Mouse (Mus musculus) midbrain, embryonic 10.5 days (tissue): ENCODE measurements around the gene Mcts2. TPM values are rescaled to one million over a fixed set of nuclear protein-coding genes. Genes with fewer than 3 reads are reported as not detected.
A peak's percentile ranks its signal among the peaks of the same experiment; 100 is the strongest.

Experiments
- DNase-seq: peaks from one replicate; pipeline ENCODE4 v3.0.0-alpha.2; 2017; ENCODE audit warnings: low spot score
- H3K27ac ChIP-seq: fragments of 300-500 bp; sonication (generic); replicated peaks from 2 replicates; pipeline ENCODE4 v1.5.1; 2016; ENCODE audit warnings: mild to moderate bottlenecking
- H3K27me3 ChIP-seq: fragments of 300-500 bp; sonication (generic); 2 replicates; pipeline ENCODE4 v1.6.1; 2016; ENCODE audit warnings: low read depth, mild to moderate bottlenecking; ENCODE audit not compliant: poor library complexity, severe bottlenecking
- H3K36me3 ChIP-seq: fragments of 300-500 bp; sonication (generic); 2 replicates; pipeline ENCODE4 v1.6.1; 2016; ENCODE audit warnings: mild to moderate bottlenecking, moderate library complexity
- H3K4me1 ChIP-seq: fragments of 300-500 bp; sonication (generic); 2 replicates; pipeline ENCODE4 v1.6.1; 2016
- H3K4me3 ChIP-seq: fragments of 300-500 bp; sonication (generic); 2 replicates; pipeline ENCODE4 v1.5.1; 2016; ENCODE audit warnings: mild to moderate bottlenecking, moderate library complexity
- H3K9me3 ChIP-seq: fragments of 300-500 bp; sonication (generic); replicated peaks from 2 replicates; pipeline ENCODE4 v1.6.1; 2016; ENCODE audit warnings: mild to moderate bottlenecking
- WGBS: fragments of 180-500 bp; shearing (Covaris S2); methylation state at CpG from one replicate; pipeline ENCODE4 v1.1.7; 2016; 5-methylcytosine and 5-hydroxymethylcytosine counted together
- polyA plus RNA-seq: library from polyadenylated mRNA; unstranded; fragments of >200 nt; fragmentation: Nextera tagmentation; extraction: Ambion mirVana; gene quantifications from 2 replicates; pipeline ENCODE4 v1.2.1, GENCODE M21; 2016

Mcts2 gene
- polyA plus RNA-seq, 1 experiment from 2014 or later: 42.9 TPM

DNA sequence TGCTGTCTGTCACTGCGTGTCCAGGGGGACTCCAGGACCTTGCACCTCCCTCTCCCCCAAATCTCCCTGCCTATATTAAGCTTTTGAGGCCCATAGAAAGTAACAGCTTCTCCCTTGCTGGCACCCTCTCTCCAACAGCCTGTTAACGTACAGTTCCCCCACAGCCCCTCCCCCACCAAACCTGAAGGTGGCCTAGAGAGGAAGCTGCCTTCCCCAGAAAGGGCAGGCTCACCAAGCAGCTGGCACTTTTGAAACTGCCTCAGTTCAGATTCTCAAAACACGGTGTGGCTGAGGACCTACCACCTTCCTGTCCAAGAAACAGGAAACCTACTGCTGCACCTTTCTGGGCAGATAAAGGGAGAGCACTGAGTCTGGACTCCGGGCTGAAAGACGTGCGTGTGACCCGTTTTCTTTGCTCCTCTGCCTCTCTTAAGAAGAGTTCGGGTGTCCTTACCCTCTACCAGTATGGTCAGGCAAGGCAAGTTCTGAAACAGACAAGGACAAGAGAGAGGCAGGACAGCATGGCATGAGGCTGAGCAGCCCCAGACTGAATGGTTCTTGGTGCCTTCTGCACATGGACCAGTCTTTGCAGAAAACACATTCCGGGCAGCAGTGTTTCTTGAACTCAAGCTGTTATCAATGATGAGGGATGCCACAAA is 15.7 kb upstream of the Mcts2 start:
- Histone ChIP-seq H3K36me3 (peaks cover 49% of the 10 kb centered on the region), H3K4me3 (peak overlapping the region; percentile 99), H3K4me1 (peaks cover 37% of the 10 kb centered on the region), H3K27me3 (no peaks in the 10 kb centered on the region), H3K9me3 (no peaks in the 10 kb centered on the region), H3K27ac (peak overlapping the region; percentile 98)
- 66% methylated on average over 9 of the region's 9 CpGs for WGBS
- DNase-seq: no peak

DNA sequence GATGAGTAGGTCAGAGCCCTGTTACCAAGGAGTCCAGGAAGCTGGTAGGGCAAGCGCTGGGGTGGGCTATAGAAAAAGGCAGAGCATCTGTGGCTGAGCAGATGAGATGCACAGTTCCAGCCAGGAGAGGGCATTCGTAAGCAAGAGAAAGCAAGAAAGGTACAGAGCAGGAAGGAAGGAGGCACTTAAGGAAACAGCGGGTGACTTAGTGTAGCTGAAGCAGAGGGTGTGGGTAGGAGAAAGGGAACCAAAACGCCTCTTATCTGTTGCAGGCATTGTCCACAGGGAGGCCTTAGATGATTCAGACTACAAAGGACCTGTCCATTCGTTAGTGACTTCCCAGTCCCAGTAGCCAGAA is 15.2 kb upstream of the Mcts2 start:
- WGBS: 56% methylated on average over 5 of the region's 5 CpGs
- H3K27ac ChIP-seq: peak overlapping the region; percentile 98
- H3K36me3 ChIP-seq: peaks cover 54% of the 10 kb centered on the region
- no peaks in the 10 kb centered on the region for H3K27me3 ChIP-seq
- DNase-seq: peak; percentile 35
- peaks cover 37% of the 10 kb centered on the region for H3K4me1 ChIP-seq
- no peaks in the 10 kb centered on the region for H3K9me3 ChIP-seq
- H3K4me3 ChIP-seq: peak overlapping the region; percentile 99

DNA sequence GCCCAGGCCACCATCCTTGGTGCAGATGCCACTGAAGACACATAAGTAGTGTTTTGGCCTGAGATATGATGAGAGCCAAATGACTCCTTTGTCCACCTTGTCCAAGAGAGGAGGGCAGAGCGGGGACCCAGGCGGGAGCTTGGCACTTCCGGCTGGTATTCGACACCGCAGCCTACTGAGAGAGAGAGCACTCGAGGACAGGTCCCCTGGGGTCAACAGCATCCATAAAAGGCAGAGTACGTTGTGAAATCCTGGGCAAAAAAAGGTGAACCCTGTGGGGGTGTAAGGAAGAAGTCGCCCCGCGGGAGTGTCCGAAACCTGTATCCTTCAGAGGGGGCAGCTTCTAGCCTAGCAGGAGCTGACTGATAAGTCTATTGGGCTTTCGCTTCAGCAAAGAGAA is 14.7 kb upstream of the Mcts2 start:
- no peaks in the 10 kb centered on the region for H3K9me3 ChIP-seq
- DNase-seq: no peak
- H3K36me3 ChIP-seq: peaks cover 60% of the 10 kb centered on the region
- 93% methylated on average over 12 of the region's 12 CpGs for WGBS
- H3K4me3 ChIP-seq: peak overlapping the region; percentile 99; the same call in 1 of the 2 replicates
- peak overlapping the region; percentile 98; the same call in 1 of the 2 replicates for H3K27ac ChIP-seq
- H3K27me3 ChIP-seq: no peaks in the 10 kb centered on the region
- H3K4me1 ChIP-seq: peaks cover 37% of the 10 kb centered on the region

GRCm38 (mm10) chr2:152674148-152674547 is 12.7 kb upstream of the Mcts2 start:
- H3K27me3 ChIP-seq: no peaks in the 10 kb centered on the region
- WGBS: 92% methylated on average over 11 of the region's 11 CpGs

GRCm38 (mm10) chr2:152675252-152675791 is 11.5 kb upstream of the Mcts2 start:
- DNase-seq: no peak
- Histone ChIP-seq H3K27ac (no peak overlapping the region), H3K36me3 (peaks cover 91% of the 10 kb centered on the region), H3K4me3 (no peak overlapping the region), H3K27me3 (no peaks in the 10 kb centered on the region), H3K4me1 (peaks cover 29% of the 10 kb centered on the region), H3K9me3 (no peaks in the 10 kb centered on the region)
- 93% methylated on average over 13 of the region's 13 CpGs for WGBS

More at GRCm38 (mm10) chr2:152674148-152674547, 12.7 kb upstream of the Mcts2 start:
- Histone ChIP-seq H3K27ac (no peak overlapping the region), H3K4me1 (peaks cover 37% of the 10 kb centered on the region), H3K36me3 (peaks cover 79% of the 10 kb centered on the region), H3K9me3 (no peaks in the 10 kb centered on the region), H3K4me3 (no peak overlapping the region)
- no peak for DNase-seq

GRCm38 (mm10) chr2:152678302-152678701 is 8.5 kb upstream of the Mcts2 start:
- H3K36me3 ChIP-seq: peaks cover 96% of the 10 kb centered on the region

DNA sequence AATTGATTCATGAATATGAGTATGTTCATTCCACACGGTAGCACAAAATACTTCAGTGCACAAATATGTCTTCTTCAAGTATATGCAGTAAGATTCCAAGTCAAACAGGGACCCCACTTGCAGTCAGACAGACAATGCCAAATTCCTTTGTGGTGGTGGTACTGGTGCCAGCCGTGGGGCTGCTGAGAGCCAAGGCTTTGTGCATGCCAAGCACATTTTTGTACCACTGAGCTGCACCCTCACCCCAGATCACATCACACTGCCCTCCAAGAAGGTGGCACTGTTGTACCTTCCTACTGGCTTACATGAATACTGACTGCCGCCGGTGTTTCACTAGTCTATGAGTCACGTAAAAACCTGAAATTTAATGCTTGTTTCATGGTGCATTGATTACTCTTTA is 7.9 kb upstream of the Mcts2 start:
- H3K36me3 ChIP-seq: peaks cover 100% of the 10 kb centered on the region

More at GRCm38 (mm10) chr2:152678302-152678701, 8.5 kb upstream of the Mcts2 start:
- Histone ChIP-seq H3K9me3 (no peaks in the 10 kb centered on the region), H3K4me1 (0 out of 2 replicates have a peak, but pooled peaks cover under 1% of the 10 kb centered on the region), H3K27ac (no peak overlapping the region), H3K4me3 (no peak overlapping the region), H3K27me3 (no peaks in the 10 kb centered on the region)
- no peak for DNase-seq
- WGBS: 68% methylated on average over 3 of the region's 3 CpGs

DNA sequence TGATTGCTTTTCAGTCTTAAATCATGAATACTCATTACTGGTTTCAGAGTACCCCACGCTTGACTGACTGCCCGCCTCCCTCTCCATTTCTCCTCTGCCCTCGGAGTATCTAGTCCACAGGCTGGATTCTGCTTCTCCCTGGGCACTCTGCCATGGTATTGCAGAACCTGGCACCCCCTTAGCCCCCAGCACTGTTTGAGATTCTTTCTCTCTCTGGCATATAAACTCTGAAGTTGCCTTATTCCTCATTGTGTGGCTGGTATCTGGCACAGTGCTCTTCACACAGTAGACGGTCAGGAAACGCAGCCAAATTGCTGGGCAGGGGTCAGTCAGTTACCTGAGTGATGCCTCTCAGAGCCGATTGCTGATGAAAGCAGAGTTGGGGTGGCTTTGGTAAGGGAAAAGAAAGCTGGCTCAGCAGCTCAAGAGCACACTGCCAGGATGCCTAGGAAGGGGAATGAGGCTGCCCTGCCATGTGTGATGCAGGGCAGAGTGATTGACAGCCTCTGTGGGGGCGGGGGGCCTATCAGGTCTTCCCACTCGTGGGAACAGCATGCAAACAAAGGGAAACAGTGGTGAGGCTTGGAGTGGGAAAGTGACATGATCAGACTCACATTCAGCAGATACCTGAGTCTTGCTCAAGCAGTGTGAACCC is 7.0 kb upstream of the Mcts2 start:
- Histone ChIP-seq H3K27ac (no peak overlapping the region), H3K4me1 (no peaks in the 10 kb centered on the region), H3K27me3 (no peaks in the 10 kb centered on the region), H3K9me3 (no peaks in the 10 kb centered on the region), H3K4me3 (no peak overlapping the region), H3K36me3 (peaks cover 100% of the 10 kb centered on the region)
- no peak for DNase-seq
- WGBS: 86% methylated on average over 8 of the region's 8 CpGs

More for the DNA sequence above, 7.9 kb upstream of the Mcts2 start:
- no peaks in the 10 kb centered on the region for H3K4me1 ChIP-seq
- no peak overlapping the region for H3K4me3 ChIP-seq
- no peaks in the 10 kb centered on the region for H3K27me3 ChIP-seq
- DNase-seq: no peak
- WGBS: 95% methylated on average over 5 of the region's 5 CpGs
- no peak overlapping the region for H3K27ac ChIP-seq
- no peaks in the 10 kb centered on the region for H3K9me3 ChIP-seq

GRCm38 (mm10) chr2:152683086-152683485 is 3.7 kb upstream of the Mcts2 start:
- Histone ChIP-seq H3K9me3 (peaks cover 10% of the 10 kb centered on the region; the same call in 1 of the 2 replicates), H3K36me3 (peaks cover 100% of the 10 kb centered on the region), H3K27me3 (no peaks in the 10 kb centered on the region), H3K4me3 (no peak overlapping the region), H3K27ac (no peak overlapping the region), H3K4me1 (peaks cover 11% of the 10 kb centered on the region)
- 92% methylated on average over 5 of the region's 5 CpGs for WGBS
- DNase-seq: no peak

DNA sequence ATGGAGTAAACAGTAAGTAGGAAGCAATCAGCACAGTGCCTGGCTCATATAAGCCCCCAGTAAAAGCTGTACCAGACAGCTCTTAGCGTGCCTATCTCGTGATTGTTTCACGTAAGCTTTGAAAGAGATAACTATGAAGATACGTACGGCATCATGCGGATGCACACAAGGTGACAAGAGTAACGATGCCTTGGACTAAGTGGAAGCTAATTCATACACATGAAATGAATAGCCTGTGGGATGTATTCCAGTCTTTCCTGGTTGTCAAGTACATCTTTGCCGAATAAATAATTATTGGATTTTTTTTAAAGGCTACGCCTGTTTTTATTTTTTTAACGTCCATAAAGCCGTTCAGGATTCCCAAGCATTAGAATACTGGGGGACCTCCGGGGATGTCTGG is 436 bp upstream of the Mcts2 start:
- H3K4me3 ChIP-seq: peak overlapping the region; percentile 56
- DNase-seq: no peak
- peaks cover 16% of the 10 kb centered on the region for H3K4me1 ChIP-seq
- no peaks in the 10 kb centered on the region for H3K27me3 ChIP-seq
- H3K36me3 ChIP-seq: peaks cover 100% of the 10 kb centered on the region
- peak overlapping the region; percentile 58 for H3K27ac ChIP-seq
- 57% methylated on average over 12 of the region's 12 CpGs for WGBS
- H3K9me3 ChIP-seq: peaks cover 10% of the 10 kb centered on the region; the same call in 1 of the 2 replicates

- Histone ChIP-seq H3K4me1 (peaks cover 30% of the 10 kb centered on the region), H3K9me3 (peaks cover 2% of the 10 kb centered on the region; the same call in 1 of the 2 replicates), H3K27me3 (no peaks in the 10 kb centered on the region), H3K27ac (peak overlapping the region; percentile 76), H3K36me3 (peaks cover 83% of the 10 kb centered on the region), H3K4me3 (no peak overlapping the region)
- DNase-seq: no peak
- WGBS: 79% methylated on average over 7 of the region's 7 CpGs
Measured at GRCm38 (mm10) chr2:152691564-152692217, 4.9 kb downstream of the Mcts2 start.

- Histone ChIP-seq H3K27me3 (no peaks in the 10 kb centered on the region), H3K9me3 (no peaks in the 10 kb centered on the region), H3K4me1 (peaks cover 26% of the 10 kb centered on the region), H3K4me3 (peak overlapping the region; percentile 39), H3K36me3 (peaks cover 83% of the 10 kb centered on the region), H3K27ac (peak overlapping the region; percentile 76)
- 25% methylated on average over 9 of the region's 9 CpGs for WGBS
- peak; percentile 78 for DNase-seq
Measured at GRCm38 (mm10) chr2:152693233-152693632, 6.4 kb downstream of the Mcts2 start.
